Mouse (Mus musculus) kidney, embryonic 15.5 days (tissue): ENCODE measurements at regions not wholly inside any gene's neighbourhood (a gene's known extent, or its start where the extent isn't known, plus 50 kb on each side); places are given as distances from the start of the nearest gene placed in this dataset.

Source experiments
- ATAC-seq: fragments of 200-750 bp; cut with Nextera tagmentation; replicated peaks from 2 replicates; pipeline ENCODE4 v1.8.0; 2017; ENCODE audit warnings: moderate TSS enrichment; ENCODE audit not compliant: low FRiP score
- H3K27ac ChIP-seq: fragments of 300-500 bp; sonication (generic); 2 replicates; pipeline ENCODE4 v1.5.1; 2015; ENCODE audit warnings: mild to moderate bottlenecking, inconsistent platforms
- H3K27me3 ChIP-seq: fragments of 300-500 bp; sonication (generic); 2 replicates; pipeline ENCODE4 v1.6.1; 2015; ENCODE audit warnings: inconsistent platforms
- H3K36me3 ChIP-seq: fragments of 300-500 bp; sonication (generic); 2 replicates; pipeline ENCODE4 v1.6.1; 2015; ENCODE audit warnings: inconsistent platforms
- H3K4me1 ChIP-seq: fragments of 300-500 bp; sonication (generic); 2 replicates; pipeline ENCODE4 v1.6.1; 2015; ENCODE audit warnings: inconsistent platforms
- H3K4me2 ChIP-seq: fragments of 300-500 bp; sonication (generic); 2 replicates; pipeline ENCODE4 v1.6.1; 2015; ENCODE audit warnings: moderate library complexity, mild to moderate bottlenecking, inconsistent platforms
- H3K4me3 ChIP-seq: fragments of 300-500 bp; sonication (generic); replicated peaks from 2 replicates; pipeline ENCODE4 v1.5.1; 2015; ENCODE audit warnings: mild to moderate bottlenecking, inconsistent platforms
- H3K9ac ChIP-seq: fragments of 300-500 bp; sonication (generic); 2 replicates; pipeline ENCODE4 v1.6.1; 2015; ENCODE audit warnings: mild to moderate bottlenecking, inconsistent platforms
- H3K9me3 ChIP-seq: fragments of 300-500 bp; sonication (generic); replicated peaks from 2 replicates; pipeline ENCODE4 v1.6.1; 2016; ENCODE audit warnings: inconsistent platforms
- WGBS: fragments of 180-500 bp; shearing (Covaris S2); methylation state at CpG from one replicate; pipeline ENCODE4 v1.1.7; 2015; ENCODE audit warnings: mixed read lengths; 5-methylcytosine and 5-hydroxymethylcytosine counted together

DNA sequence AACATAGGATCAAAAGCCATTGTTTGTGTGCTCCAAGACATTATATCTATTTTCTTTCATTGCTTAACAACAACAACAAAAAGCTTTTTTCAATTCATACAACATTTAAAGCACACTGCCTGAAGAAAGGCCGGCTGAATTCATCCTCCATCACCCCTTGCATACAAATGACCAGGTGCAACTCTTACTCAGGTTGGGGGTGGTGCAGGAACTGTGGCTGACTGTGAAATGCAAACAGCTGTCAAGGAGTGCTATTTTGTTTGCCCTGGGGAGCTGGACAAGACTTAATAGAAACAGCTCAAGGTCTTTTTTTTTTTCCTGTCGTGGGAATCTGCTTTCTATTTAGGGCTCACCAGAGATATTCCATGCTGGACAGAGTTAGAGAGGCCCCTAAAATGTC lies 406.6 kb upstream of the Cldn34d start:
- WGBS, result 15% methylated on average over 2 of the region's 2 CpGs
- no peak for ATAC-seq

DNA sequence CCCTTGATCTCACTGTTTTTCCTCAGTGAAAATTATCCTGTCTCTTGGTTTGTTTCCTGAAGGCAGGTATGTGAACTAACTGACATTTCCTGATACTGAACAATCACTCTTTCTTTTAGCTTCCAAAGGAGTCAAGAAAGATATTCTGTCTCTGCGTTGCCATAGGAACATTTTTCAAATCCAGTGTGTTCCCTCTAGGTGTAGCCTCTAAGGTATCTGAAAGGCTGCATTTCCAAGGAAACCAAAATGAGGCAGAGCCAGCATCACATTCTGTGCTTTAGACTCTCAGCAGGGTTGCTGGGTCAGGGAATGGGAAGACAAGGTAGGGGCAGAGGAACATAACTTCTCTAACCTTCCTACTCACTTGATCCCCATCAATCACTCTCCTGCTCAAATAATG lies 411.2 kb upstream of the Cldn34d start:
- no peak for ATAC-seq
- no peak overlapping the region for H3K27ac ChIP-seq
- no peaks in the 10 kb centered on the region for H3K27me3 ChIP-seq
- H3K4me3 ChIP-seq, result no peak overlapping the region
- H3K4me2 ChIP-seq, result no peak overlapping the region
- no peaks in the 10 kb centered on the region for H3K4me1 ChIP-seq
- 69% methylated on average over 1 of the region's 1 CpGs for WGBS
- no peak overlapping the region for H3K9ac ChIP-seq
- H3K36me3 ChIP-seq, result no peaks in the 10 kb centered on the region
- H3K9me3 ChIP-seq, result no peaks in the 10 kb centered on the region

More for the DNA sequence above, 406.6 kb upstream of the Cldn34d start:
- H3K27ac ChIP-seq, result no peak overlapping the region
- H3K9ac ChIP-seq, result no peak overlapping the region
- H3K36me3 ChIP-seq, result no peaks in the 10 kb centered on the region
- no peaks in the 10 kb centered on the region for H3K9me3 ChIP-seq
- H3K4me1 ChIP-seq, result no peaks in the 10 kb centered on the region
- H3K4me3 ChIP-seq, result no peak overlapping the region
- no peak overlapping the region for H3K4me2 ChIP-seq
- no peaks in the 10 kb centered on the region for H3K27me3 ChIP-seq

DNA sequence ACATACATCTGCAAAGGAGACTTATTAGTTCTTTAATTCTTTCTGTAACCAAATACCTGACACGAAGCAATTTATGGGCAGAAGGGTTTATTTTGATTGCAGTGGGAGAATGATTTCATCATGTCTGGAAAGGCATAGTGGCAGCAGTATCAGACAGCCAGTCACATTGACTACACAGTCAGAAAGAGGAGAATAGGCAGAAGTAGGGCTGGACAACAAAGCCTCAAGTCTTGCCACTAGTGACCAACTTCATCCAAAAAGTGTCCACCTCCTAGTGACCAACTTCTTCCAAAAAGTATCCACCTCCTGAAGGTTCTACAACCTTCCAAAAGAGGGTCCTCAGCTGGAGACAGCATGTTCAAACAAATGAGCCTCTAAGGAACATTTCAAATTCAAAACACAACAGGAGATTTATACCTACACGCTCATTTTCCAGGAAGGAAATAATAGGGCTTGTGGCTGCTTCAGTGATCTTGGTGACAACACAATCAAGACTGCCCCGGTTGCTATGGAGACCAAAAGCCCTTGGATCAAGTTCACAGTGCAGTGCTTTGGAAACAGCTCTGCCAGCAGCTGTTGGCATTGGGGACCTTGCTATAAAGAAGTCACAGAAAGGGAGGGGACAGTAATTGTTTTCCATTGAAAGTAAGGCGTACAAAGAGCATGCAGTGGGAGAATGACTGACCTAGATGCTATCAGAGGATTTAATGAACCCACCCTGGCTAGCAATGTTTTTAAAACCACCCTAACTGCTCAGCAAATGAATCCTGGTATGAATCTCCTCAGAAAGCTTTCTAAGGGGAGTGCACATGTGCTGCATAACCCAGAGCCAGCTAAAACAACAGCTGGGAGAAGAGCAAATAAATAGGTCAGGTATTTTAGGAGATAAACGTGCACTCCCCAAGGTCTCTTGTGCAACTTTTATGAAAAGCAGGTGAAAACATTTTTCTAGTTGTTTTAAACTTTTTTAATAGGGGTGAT lies 448.0 kb upstream of the Cldn34d start:
- Histone ChIP-seq H3K9me3 (no peaks in the 10 kb centered on the region), H3K4me1 (0 out of 2 replicates have a peak, but pooled peaks cover 3% of the 10 kb centered on the region), H3K36me3 (no peaks in the 10 kb centered on the region), H3K4me3 (no peak overlapping the region), H3K27ac (no peak overlapping the region), H3K4me2 (no peak overlapping the region), H3K27me3 (no peaks in the 10 kb centered on the region), H3K9ac (no peak overlapping the region)
- ATAC-seq, result peak; percentile 94
- WGBS, result 26% methylated on average over 5 of the region's 5 CpGs

DNA sequence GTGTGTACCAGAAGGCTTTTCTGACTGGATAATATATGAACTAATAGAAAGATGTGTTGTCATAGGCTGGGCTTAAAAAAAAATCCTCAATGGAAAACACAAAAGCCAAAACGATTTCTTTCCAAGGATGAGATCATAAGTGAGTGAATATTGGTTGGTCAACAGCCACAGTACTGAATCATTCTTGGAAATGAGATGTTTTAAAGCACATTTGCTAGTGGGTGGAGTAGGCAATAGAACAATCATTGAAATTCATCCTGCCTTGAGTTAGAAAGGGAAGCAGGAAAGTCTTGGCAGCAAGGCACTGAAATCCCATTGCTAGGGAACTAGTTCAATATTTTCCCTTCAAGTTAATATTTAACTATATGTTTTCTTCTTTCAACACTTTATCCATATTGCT lies 449.3 kb upstream of the Cldn34d start:
- H3K27ac ChIP-seq, result no peak overlapping the region
- no peaks in the 10 kb centered on the region for H3K9me3 ChIP-seq
- WGBS, result 58% methylated on average over 1 of the region's 1 CpGs
- no peak overlapping the region for H3K4me2 ChIP-seq
- H3K36me3 ChIP-seq, result no peaks in the 10 kb centered on the region
- H3K4me1 ChIP-seq, result 0 out of 2 replicates have a peak, but pooled peaks cover 3% of the 10 kb centered on the region
- no peak overlapping the region for H3K9ac ChIP-seq
- no peaks in the 10 kb centered on the region for H3K27me3 ChIP-seq
- no peak overlapping the region for H3K4me3 ChIP-seq
- ATAC-seq, result no peak

DNA sequence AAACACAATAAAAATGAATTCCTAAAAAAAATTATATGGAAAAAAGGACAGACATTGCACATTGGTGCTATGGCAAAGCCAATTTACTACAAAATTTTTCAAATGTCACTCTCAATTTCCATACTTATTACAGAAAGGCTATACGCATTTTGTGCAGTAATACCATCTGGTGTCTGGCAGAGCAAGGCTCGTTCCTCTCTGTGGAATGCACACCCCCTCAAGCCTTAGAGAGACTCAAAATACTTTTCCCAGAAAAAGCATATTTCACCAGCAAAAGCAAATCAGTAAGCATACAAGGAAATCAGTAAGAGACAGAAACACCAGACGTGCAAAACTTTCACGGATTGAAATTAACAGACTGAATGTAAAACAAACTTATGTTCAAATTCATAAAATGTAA lies 431.0 kb upstream of the Tbl1x start:
- WGBS, result 85% methylated on average over 4 of the region's 4 CpGs
- Histone ChIP-seq H3K36me3 (no peaks in the 10 kb centered on the region), H3K27ac (no peak overlapping the region), H3K4me1 (no peaks in the 10 kb centered on the region), H3K9ac (no peak overlapping the region), H3K4me2 (no peak overlapping the region), H3K9me3 (no peaks in the 10 kb centered on the region), H3K4me3 (no peak overlapping the region), H3K27me3 (no peaks in the 10 kb centered on the region)
- no peak for ATAC-seq

DNA sequence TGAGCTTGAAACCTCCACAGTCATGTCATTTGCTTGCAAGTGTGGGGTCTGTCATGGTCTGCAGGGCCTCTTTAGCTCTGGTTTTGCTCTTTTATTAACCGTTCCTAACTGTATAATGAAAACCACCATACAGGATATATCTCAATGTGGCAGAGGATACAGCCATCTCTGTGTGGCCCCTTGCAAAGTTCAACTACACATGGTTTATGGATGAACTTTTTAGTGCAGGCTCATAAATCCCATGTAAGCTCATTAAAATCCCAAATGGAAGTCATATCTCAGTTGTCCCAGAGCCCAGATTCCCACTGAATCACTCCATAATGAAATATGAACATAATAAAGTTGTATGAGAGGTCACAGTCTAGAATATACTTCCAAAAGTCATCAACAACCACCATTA lies 428.1 kb upstream of the Tbl1x start:
- Histone ChIP-seq H3K27me3 (no peaks in the 10 kb centered on the region), H3K36me3 (no peaks in the 10 kb centered on the region), H3K4me2 (no peak overlapping the region), H3K4me1 (no peaks in the 10 kb centered on the region), H3K4me3 (no peak overlapping the region), H3K9ac (no peak overlapping the region), H3K9me3 (no peaks in the 10 kb centered on the region), H3K27ac (no peak overlapping the region)
- ATAC-seq, result peak; percentile 66; the same call in 1 of the 2 replicates
- WGBS, result 57% methylated on average over 1 of the region's 1 CpGs

DNA sequence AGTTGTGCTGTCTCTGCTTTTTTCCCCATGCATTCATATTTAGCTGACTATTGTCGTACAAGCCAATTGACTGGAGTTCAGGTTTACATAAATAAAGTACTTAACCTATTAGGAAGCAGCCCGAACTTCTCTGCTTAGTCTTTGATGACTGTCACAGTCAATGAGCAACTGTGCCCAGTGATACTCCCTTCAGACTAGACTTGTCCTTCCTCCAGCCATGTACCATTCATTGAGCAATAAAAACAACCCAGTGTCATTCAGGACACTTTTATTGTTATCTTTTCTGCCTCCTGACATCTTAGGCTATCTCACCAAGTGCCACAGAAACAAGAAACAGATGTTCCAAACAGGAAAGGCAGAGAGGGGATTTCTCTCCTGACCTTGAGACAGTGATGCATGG lies 389.1 kb upstream of the Tbl1x start:
- H3K4me1 ChIP-seq, result no peaks in the 10 kb centered on the region
- H3K9ac ChIP-seq, result no peak overlapping the region
- H3K36me3 ChIP-seq, result no peaks in the 10 kb centered on the region
- no peak overlapping the region for H3K27ac ChIP-seq
- WGBS, result 30% methylated on average over 2 of the region's 2 CpGs
- ATAC-seq, result peak; percentile 78; the same call in 1 of the 2 replicates
- no peaks in the 10 kb centered on the region for H3K9me3 ChIP-seq
- H3K4me2 ChIP-seq, result no peak overlapping the region
- H3K4me3 ChIP-seq, result no peak overlapping the region
- H3K27me3 ChIP-seq, result no peaks in the 10 kb centered on the region
